Mouse (Mus musculus) left cerebral cortex, postnatal 25 days (tissue): ENCODE measurements at regions not wholly inside any gene's neighbourhood (a gene's known extent, or its start where the extent isn't known, plus 50 kb on each side); places are given as distances from the start of the nearest gene placed in this dataset.
A peak's percentile ranks its signal among the peaks of the same experiment; 100 is the strongest.

Experiments
- DNase-seq, 2 experiments: peaks; one replicate each; pipeline ENCODE4 v3.0.0; 2022; ENCODE audit warnings: low spot score in 2 of 2, mixed read lengths in 1 of 2
- intact Hi-C: fragments of 180-260 bp; cut with DNase I; formaldehyde crosslinking; loops from one replicate; pipeline ENCODE4 v1.15.1; 2025

GRCm38 (mm10) chr15:96178374-96179109, 108.8 kb upstream of the Arid2 start:
- DNase-seq: peak in 1 of 2 experiments; percentile 27
- intact Hi-C loops: no loop called here

GRCm38 (mm10) chr15:96179511-96179910, 107.8 kb upstream of the Arid2 start:
- no peak for DNase-seq
- intact Hi-C loops: no loop called here

- no peak for DNase-seq
- intact Hi-C loops: no loop called here
These were observed 107.3 kb upstream of the Arid2 start for GRCm38 (mm10) chr15:96180036-96180435.

GRCm38 (mm10) chr15:96180977-96181376, 106.3 kb upstream of the Arid2 start:
- intact Hi-C loops: no loop called here
- DNase-seq: no peak

- intact Hi-C loops: no loop called here
These were observed 105.0 kb upstream of the Arid2 start for GRCm38 (mm10) chr15:96182313-96182712.

GRCm38 (mm10) chr15:96183069-96183468, 104.2 kb upstream of the Arid2 start:
- no peak for DNase-seq
- intact Hi-C loops: no loop called here

More at GRCm38 (mm10) chr15:96182313-96182712, 105.0 kb upstream of the Arid2 start:
- no peak for DNase-seq

- intact Hi-C loops: no loop called here
- no peak for DNase-seq
These were observed 102.7 kb upstream of the Arid2 start for GRCm38 (mm10) chr15:96184666-96185065.

- no peak for DNase-seq
- intact Hi-C loops: no loop called here
These were observed 101.9 kb upstream of the Arid2 start for GRCm38 (mm10) chr15:96185429-96185828.

GRCm38 (mm10) chr15:96185901-96186300, 101.4 kb upstream of the Arid2 start:
- intact Hi-C loops: no loop called here
- no peak for DNase-seq

GRCm38 (mm10) chr15:96189551-96189950, 97.8 kb upstream of the Arid2 start:
- intact Hi-C loops: no loop called here
- DNase-seq: no peak

GRCm38 (mm10) chr15:96197413-96197812, 89.9 kb upstream of the Arid2 start:
- intact Hi-C loops: no loop called here

GRCm38 (mm10) chr15:96197932-96198331, 89.4 kb upstream of the Arid2 start:
- no peak for DNase-seq
- intact Hi-C loops: no loop called here

More at GRCm38 (mm10) chr15:96197413-96197812, 89.9 kb upstream of the Arid2 start:
- DNase-seq: no peak

- intact Hi-C loops: no loop called here
- DNase-seq: no peak
These were observed 86.0 kb upstream of the Arid2 start for GRCm38 (mm10) chr15:96201273-96201672.

- intact Hi-C loops: no loop called here
- DNase-seq: no peak
These were observed 85.4 kb upstream of the Arid2 start for GRCm38 (mm10) chr15:96201701-96202460.

- intact Hi-C loops: no loop called here
- DNase-seq: no peak
These were observed 83.1 kb upstream of the Arid2 start for GRCm38 (mm10) chr15:96204187-96204586.

GRCm38 (mm10) chr15:96204623-96205022, 82.7 kb upstream of the Arid2 start:
- no peak for DNase-seq
- intact Hi-C loops: no loop called here

GRCm38 (mm10) chr15:96210721-96211400, 76.5 kb upstream of the Arid2 start:
- DNase-seq: peak in 1 of 2 experiments; percentile 57
- intact Hi-C loops: no loop called here

- no peak for DNase-seq
- intact Hi-C loops: no loop called here
These were observed 73.6 kb upstream of the Arid2 start for GRCm38 (mm10) chr15:96213541-96214312.

- no peak for DNase-seq
- intact Hi-C loops: no loop called here
These were observed 69.4 kb upstream of the Arid2 start for GRCm38 (mm10) chr15:96217896-96218295.

GRCm38 (mm10) chr15:96219746-96220145, 67.6 kb upstream of the Arid2 start:
- no peak for DNase-seq
- intact Hi-C loops: no loop called here
